Mouse (Mus musculus) heart, adult 10 weeks (tissue): ENCODE measurements around the gene Olfr167. TPM values are rescaled to one million over a fixed set of nuclear protein-coding genes. Genes with fewer than 3 reads are reported as not detected.

Source experiments
- polyA plus RNA-seq: library from polyadenylated mRNA; stranded (reverse); fragments of 350-450 nt; fragmentation: Illumina TruSeq; extraction: RNeasy Lipid Tissue Mini Kit (QIAGEN cat#74804); gene quantifications from one replicate; pipeline ENCODE4 v1.2.3, GENCODE M21; 2014; ENCODE audit warnings: low read depth, low replicate concordance

Olfr167 gene
- polyA plus RNA-seq = not detected

GRCm38 (mm10) chr16:19522166-19522565, at the start of gene Olfr167:
Gene Olfr167, minus strand, starts transcription at chr16:19522266.

GRCm38 (mm10) chr16:19571709-19572108, 49.6 kb upstream of the Olfr167 start, which contains the start of gene Olfr169:
Gene Olfr169, minus strand, starts transcription at chr16:19571809.

GRCm38 (mm10) chr16:19535455-19535854, 13.4 kb upstream of the Olfr167 start, which contains the start of gene Olfr168:
Gene Olfr168, minus strand, starts transcription at chr16:19535555.

GRCm38 (mm10) chr16:19483394-19483793, 38.7 kb downstream of the Olfr167 start, which contains the start of gene Olfr166:
Gene Olfr166, plus strand, starts transcription at chr16:19483694.

Other genes with a start within 250 kb of the Olfr167 start
- not detected for gene Olfr164, start 208.2 kb downstream of the Olfr167 start, polyA plus RNA-seq
- gene Olfr165, start 99.1 kb downstream of the Olfr167 start, polyA plus RNA-seq = not detected
- gene Olfr166, start 38.6 kb downstream of the Olfr167 start, polyA plus RNA-seq = not detected
- not detected for gene Olfr168, start 13.3 kb upstream of the Olfr167 start, polyA plus RNA-seq
- gene Olfr169, start 49.5 kb upstream of the Olfr167 start, polyA plus RNA-seq = not detected
- not detected for gene Olfr170, start 89.6 kb upstream of the Olfr167 start, polyA plus RNA-seq
- not detected for gene Olfr171, start 107.7 kb upstream of the Olfr167 start, polyA plus RNA-seq
- not detected for gene Lamp3, start 184.1 kb upstream of the Olfr167 start, polyA plus RNA-seq
- 0.26 TPM for gene B3gnt5, start 237.9 kb upstream of the Olfr167 start, polyA plus RNA-seq